Mouse (Mus musculus): ENCODE results near the gene Serpinb6c. TPM values are rescaled to one million over a fixed set of nuclear protein-coding genes. Genes with fewer than 3 reads are reported as not detected.
"Not testable (repeated sequence)": the region's sequence is repeated elsewhere in the genome, so short reads cannot be mapped to it uniquely, and the experiment has no call there.

Gene Serpinb6c
- 0.15 and 0.25 TPM in 2 replicates for polyA plus RNA-seq (2016; fragmentation: Nextera tagmentation; extraction: Ambion mirVana)

DNA sequence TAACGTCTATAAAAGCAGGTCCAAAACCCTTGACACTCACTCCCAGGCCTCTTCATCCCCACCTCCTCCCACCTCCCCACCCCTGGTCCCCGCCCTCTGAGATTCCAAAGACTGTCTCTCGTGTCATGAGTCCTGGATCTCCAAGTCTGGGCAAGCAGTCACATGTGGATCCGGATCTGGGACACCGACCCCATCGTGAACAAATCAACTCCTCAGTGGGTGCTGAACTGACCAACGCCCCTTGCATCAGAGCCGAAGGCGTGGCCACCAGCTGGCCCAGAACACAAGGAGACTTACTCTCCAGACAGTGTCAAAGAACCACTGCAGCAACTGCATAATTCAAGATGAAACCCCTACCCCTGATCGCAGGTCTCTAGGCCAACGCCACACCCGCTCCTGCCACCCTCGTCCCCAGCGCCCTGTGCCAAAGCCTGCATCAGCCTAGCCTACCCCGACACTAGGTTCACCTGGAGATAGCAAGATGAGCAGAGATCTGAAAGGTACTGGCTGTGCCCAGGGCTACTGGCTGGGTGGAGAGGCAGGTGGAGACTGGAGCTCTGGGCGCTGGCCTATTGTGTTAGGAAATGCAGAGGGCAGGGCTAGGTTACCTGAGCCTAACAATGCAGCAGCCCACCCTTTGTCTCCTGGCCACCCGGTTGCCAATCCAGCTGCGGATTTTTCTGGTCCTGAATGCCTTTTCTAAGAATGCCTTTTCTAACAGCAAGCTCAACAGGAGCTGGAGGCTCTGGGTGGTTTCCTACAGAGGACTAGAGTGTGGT, at the start of gene Serpinb6c:
Serpinb6c (minus strand) TSS at position 533 of the 779 bp plus-strand sequence.
- H3K9ac ChIP-seq (replicated peaks): no peak within 1 kb of the TSS
- H3K27me3 ChIP-seq: no peaks in the 10 kb centered on the region
- 76% methylated on average over 18 of the region's 18 CpGs for WGBS
- H3K27ac ChIP-seq: no peak within 1 kb of the TSS
- H3K4me3 ChIP-seq (replicated peaks): no peak within 1 kb of the TSS
- ATAC-seq (ENCODE audit: insufficient number of reproducible peaks, insufficient read depth, low FRiP score, low TSS enrichment, low read depth): no peak
- H3K36me3 ChIP-seq: no peaks in the 10 kb centered on the region
- no peaks in the 10 kb centered on the region for H3K4me1 ChIP-seq (replicated peaks)
- H3K4me2 ChIP-seq: no peak within 1 kb of the TSS
- no peaks in the 10 kb centered on the region for H3K9me3 ChIP-seq

- Histone ChIP-seq H3K9ac (replicated peaks) (no peak overlapping the region), H3K36me3 (no peaks in the 10 kb centered on the region), H3K9me3 (no peaks in the 10 kb centered on the region), H3K27ac (no peak overlapping the region), H3K4me1 (replicated peaks) (no peaks in the 10 kb centered on the region), H3K4me3 (replicated peaks) (no peak overlapping the region), H3K27me3 (no peaks in the 10 kb centered on the region), H3K4me2 (no peak overlapping the region)
- ATAC-seq (ENCODE audit: insufficient number of reproducible peaks, insufficient read depth, low FRiP score, low TSS enrichment, low read depth): no peak
- WGBS: 74% methylated on average over 2 of the region's 2 CpGs
These were observed 47.4 kb upstream of the Serpinb6c start for GRCm38 (mm10) chr13:33952947-33953346.

- no peak overlapping the region for H3K9ac ChIP-seq (replicated peaks)
- no peak for ATAC-seq (ENCODE audit: insufficient number of reproducible peaks, insufficient read depth, low FRiP score, low TSS enrichment, low read depth)
- H3K36me3 ChIP-seq: no peaks in the 10 kb centered on the region
- no peaks in the 10 kb centered on the region for H3K27me3 ChIP-seq
- H3K9me3 ChIP-seq: no peaks in the 10 kb centered on the region
- 59% methylated on average over 1 of the region's 1 CpGs for WGBS
- H3K27ac ChIP-seq: no peak overlapping the region
- no peaks in the 10 kb centered on the region for H3K4me1 ChIP-seq (replicated peaks)
- H3K4me2 ChIP-seq: no peak overlapping the region
- no peak overlapping the region for H3K4me3 ChIP-seq (replicated peaks)
These were observed 46.6 kb upstream of the Serpinb6c start for GRCm38 (mm10) chr13:33952075-33952449.

GRCm38 (mm10) chr13:33951308-33952074, 46.0 kb upstream of the Serpinb6c start:
- ATAC-seq (ENCODE audit: insufficient number of reproducible peaks, insufficient read depth, low FRiP score, low TSS enrichment, low read depth): no peak

GRCm38 (mm10) chr13:33942212-33942779, 36.8 kb upstream of the Serpinb6c start:
- no peaks in the 10 kb centered on the region for H3K9me3 ChIP-seq
- no peak for ATAC-seq (ENCODE audit: insufficient number of reproducible peaks, insufficient read depth, low FRiP score, low TSS enrichment, low read depth)
- no peaks in the 10 kb centered on the region for H3K4me1 ChIP-seq (replicated peaks)
- no peak overlapping the region for H3K4me3 ChIP-seq (replicated peaks)
- no peaks in the 10 kb centered on the region for H3K36me3 ChIP-seq
- no peak overlapping the region for H3K27ac ChIP-seq
- no peak overlapping the region for H3K4me2 ChIP-seq
- WGBS: 44% methylated on average over 4 of the region's 4 CpGs
- H3K9ac ChIP-seq (replicated peaks): no peak overlapping the region
- H3K27me3 ChIP-seq: no peaks in the 10 kb centered on the region

More at GRCm38 (mm10) chr13:33951308-33952074, 46.0 kb upstream of the Serpinb6c start:
- H3K4me2 ChIP-seq: no peak overlapping the region
- H3K9me3 ChIP-seq: no peaks in the 10 kb centered on the region
- H3K4me1 ChIP-seq (replicated peaks): no peaks in the 10 kb centered on the region
- H3K4me3 ChIP-seq (replicated peaks): no peak overlapping the region
- no peak overlapping the region for H3K27ac ChIP-seq
- H3K36me3 ChIP-seq: no peaks in the 10 kb centered on the region
- 82% methylated on average over 4 of the region's 4 CpGs for WGBS
- H3K27me3 ChIP-seq: no peaks in the 10 kb centered on the region
- H3K9ac ChIP-seq (replicated peaks): no peak overlapping the region

DNA sequence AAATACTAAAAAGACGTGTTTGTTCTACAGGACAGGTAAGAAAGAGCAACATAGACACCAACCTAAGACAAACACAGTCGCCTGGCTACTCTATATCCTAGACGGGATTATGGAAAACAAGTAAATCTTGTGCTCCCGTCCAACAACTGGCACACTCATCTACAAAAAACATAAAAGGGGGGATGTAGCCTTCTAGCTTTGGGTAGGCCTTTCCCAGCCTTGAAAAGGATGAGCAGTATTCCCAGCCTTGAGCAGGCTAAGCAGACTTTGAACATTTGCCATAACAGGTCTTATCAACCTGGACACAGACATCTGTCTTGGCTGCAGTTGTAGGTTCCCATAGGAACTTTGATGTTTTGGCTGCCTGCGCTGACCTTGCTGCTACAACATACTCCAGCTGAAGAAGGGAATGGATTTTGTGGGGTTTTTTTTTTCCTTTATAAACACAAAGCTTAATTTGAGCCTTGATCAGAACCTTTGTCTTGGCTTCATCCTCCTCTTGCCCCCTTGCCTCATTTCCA, 35.8 kb upstream of the Serpinb6c start:
- no peak for ATAC-seq (ENCODE audit: insufficient number of reproducible peaks, insufficient read depth, low FRiP score, low TSS enrichment, low read depth)
- Histone ChIP-seq H3K9ac (replicated peaks) (no peak overlapping the region), H3K27ac (no peak overlapping the region), H3K27me3 (no peaks in the 10 kb centered on the region), H3K36me3 (no peaks in the 10 kb centered on the region), H3K4me2 (no peak overlapping the region), H3K4me1 (replicated peaks) (no peaks in the 10 kb centered on the region), H3K9me3 (no peaks in the 10 kb centered on the region), H3K4me3 (replicated peaks) (no peak overlapping the region)
- 89% methylated on average over 5 of the region's 5 CpGs for WGBS

GRCm38 (mm10) chr13:33937587-33937986, 32.1 kb upstream of the Serpinb6c start:
- H3K4me2 ChIP-seq; H3K9ac ChIP-seq (replicated peaks); H3K27ac ChIP-seq; H3K4me3 ChIP-seq (replicated peaks); H3K9me3 ChIP-seq; H3K27me3 ChIP-seq; H3K36me3 ChIP-seq; ATAC-seq (ENCODE audit: insufficient number of reproducible peaks, insufficient read depth, low FRiP score, low TSS enrichment, low read depth): not testable (repeated sequence)
- H3K4me1 ChIP-seq (replicated peaks): 0 out of 2 replicates have a peak, but pooled peaks cover 11% of the 10 kb centered on the region

- H3K27me3 ChIP-seq: no peaks in the 10 kb centered on the region
- no peak overlapping the region for H3K4me2 ChIP-seq
- ATAC-seq (ENCODE audit: insufficient number of reproducible peaks, insufficient read depth, low FRiP score, low TSS enrichment, low read depth): no peak
- H3K36me3 ChIP-seq: no peaks in the 10 kb centered on the region
- no peak overlapping the region for H3K9ac ChIP-seq (replicated peaks)
- 86% methylated on average over 5 of the region's 5 CpGs for WGBS
- H3K4me1 ChIP-seq (replicated peaks): 0 out of 2 replicates have a peak, but pooled peaks cover 11% of the 10 kb centered on the region
- no peaks in the 10 kb centered on the region for H3K9me3 ChIP-seq
- no peak overlapping the region for H3K4me3 ChIP-seq (replicated peaks)
- no peak overlapping the region for H3K27ac ChIP-seq
These were observed 31.6 kb upstream of the Serpinb6c start for GRCm38 (mm10) chr13:33937151-33937550.

- Histone ChIP-seq H3K4me3 (replicated peaks) (peak overlapping the region; percentile 69), H3K9ac (replicated peaks) (peak overlapping the region; percentile 80), H3K36me3 (no peaks in the 10 kb centered on the region), H3K4me2 (peak overlapping the region; percentile 88), H3K27me3 (no peaks in the 10 kb centered on the region), H3K4me1 (replicated peaks) (0 out of 2 replicates have a peak, but pooled peaks cover 11% of the 10 kb centered on the region), H3K27ac (no peak overlapping the region), H3K9me3 (no peaks in the 10 kb centered on the region)
- WGBS: under 1% methylated on average over 44 of the region's 44 CpGs
- peak; percentile 81 for ATAC-seq (ENCODE audit: insufficient number of reproducible peaks, insufficient read depth, low FRiP score, low TSS enrichment, low read depth)
These were observed 30.1 kb upstream of the Serpinb6c start for GRCm38 (mm10) chr13:33935465-33936181.

DNA sequence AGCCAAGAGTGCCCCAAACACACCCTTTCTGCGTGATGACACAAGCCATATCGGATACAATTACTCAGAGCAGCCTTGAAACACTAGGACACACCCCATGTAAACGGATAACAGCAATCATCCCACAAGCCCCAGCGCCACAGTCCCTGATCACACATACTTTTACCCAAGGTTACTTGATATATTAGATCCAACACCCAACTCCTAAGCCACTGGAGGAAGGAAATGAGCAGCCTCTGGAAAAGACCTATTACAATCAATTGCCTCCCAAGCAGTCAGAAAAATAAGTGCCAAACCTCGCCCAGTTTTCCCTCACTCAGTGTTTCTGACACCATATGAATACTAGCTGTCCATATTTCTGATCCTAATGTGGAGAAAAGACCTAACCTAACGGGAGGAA, 29.2 kb upstream of the Serpinb6c start:
- H3K27me3 ChIP-seq: no peaks in the 10 kb centered on the region
- ATAC-seq (ENCODE audit: insufficient number of reproducible peaks, insufficient read depth, low FRiP score, low TSS enrichment, low read depth): no peak
- 72% methylated on average over 6 of the region's 6 CpGs for WGBS
- 0 out of 2 replicates have a peak, but pooled peaks cover 11% of the 10 kb centered on the region for H3K4me1 ChIP-seq (replicated peaks)
- no peak overlapping the region for H3K9ac ChIP-seq (replicated peaks)
- H3K4me3 ChIP-seq (replicated peaks): no peak overlapping the region
- no peak overlapping the region for H3K27ac ChIP-seq
- H3K4me2 ChIP-seq: peak overlapping the region; percentile 88
- no peaks in the 10 kb centered on the region for H3K9me3 ChIP-seq
- 0 out of 2 replicates have a peak, but pooled peaks cover 6% of the 10 kb centered on the region for H3K36me3 ChIP-seq
